Mouse (Mus musculus): ENCODE data around the gene Mgat3.

- TF ChIP-seq CTCF (IDR thresholded peaks at IDR 0.05 in 2 of 3, conservative IDR thresholded peaks at IDR 0.05 in 1 of 3; ENCODE audit: control insufficient read depth in 1 of 3, insufficient read depth in 1 of 3, low read depth in 2 of 3, low read length in 3 of 3, poor library complexity in 1 of 3, severe bottlenecking in 1 of 3) (no peak), EP300 (IDR thresholded peaks at IDR 0.05; ENCODE audit: low read depth in 1 of 2, low read length in 2 of 2) (no peak), POLR2A (IDR thresholded peaks at IDR 0.05; ENCODE audit: control insufficient read depth in 1 of 2, insufficient read depth in 1 of 2, low read depth in 1 of 2, low read length in 2 of 2, poor library complexity in 1 of 2) (no peak), MAFK (IDR thresholded peaks at IDR 0.05; ENCODE audit: borderline replicate concordance, low read depth, low read length) (no peak), GABPA (IDR thresholded peaks at IDR 0.05; ENCODE audit: low read depth, low read length) (no peak), USF1 (IDR thresholded peaks at IDR 0.05; ENCODE audit: low read depth, low read length) (no peak), USF2 (IDR thresholded peaks at IDR 0.05; ENCODE audit: borderline replicate concordance in 1 of 2, insufficient read depth in 1 of 2, low read depth in 1 of 2, low read length in 2 of 2) (no peak), TCF12 (IDR thresholded peaks at IDR 0.05; ENCODE audit: low read depth, low read length) (no peak), CHD2 (IDR thresholded peaks at IDR 0.05; ENCODE audit: low read length) (no peak), SMC3 (IDR thresholded peaks at IDR 0.05; ENCODE audit: low read depth, low read length) (no peak), TAL1 (IDR thresholded peaks at IDR 0.05; ENCODE audit: low read length) (no peak), MXI1 (IDR thresholded peaks at IDR 0.05; ENCODE audit: low read depth, low read length) (no peak), MAX (IDR thresholded peaks at IDR 0.05; ENCODE audit: low read length) (no peak), POLR2AphosphoS2 (IDR thresholded peaks at IDR 0.05; ENCODE audit: low read length) (no peak)
Observed at GRCm38 (mm10) chr15:80181561-80181960, 8.0 kb downstream of the Mgat3 start.
